Comparison of ENCODE assay signal across 12 mouse cellular contexts in the genomic region with DNA sequence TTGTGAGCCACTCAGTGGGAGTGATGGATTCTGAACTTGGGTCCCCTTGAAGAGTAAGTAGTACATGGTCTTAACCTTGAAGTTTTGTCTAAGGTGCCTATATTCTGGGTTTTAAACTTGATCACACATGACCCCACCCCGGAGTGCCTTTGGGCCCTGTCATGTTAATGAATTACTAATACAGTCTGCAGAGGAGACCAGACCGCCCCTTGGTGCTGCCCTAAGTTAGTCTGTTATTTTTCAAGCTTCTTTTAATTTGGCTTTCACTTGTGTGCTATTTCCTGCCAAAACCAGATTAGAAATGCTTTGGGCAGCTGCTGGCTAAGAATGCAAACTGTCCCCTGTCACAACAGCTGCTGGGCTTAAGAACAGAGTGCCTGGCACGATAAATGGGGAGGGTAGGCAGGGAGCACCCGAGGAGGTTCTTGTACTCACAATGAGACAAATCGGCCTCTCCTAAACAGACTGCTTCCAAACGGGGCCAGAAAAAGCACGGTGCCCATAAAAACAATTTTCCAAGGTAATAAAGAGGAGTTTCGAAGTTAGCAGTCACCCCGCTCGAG. TPM values are rescaled to one million over a fixed set of nuclear protein-coding genes. Genes with fewer than 3 reads are reported as not detected.
DNase-seq lines count a peak whose midpoint lies in the region; ATAC-seq and TF ChIP-seq lines count a peak whose summit lies in the region.
"Had no signal": no experiment of that assay in that cellular context is flagged by ENCODE, and none has a peak within 500 bp of the region (broad histone marks: within the 10 kb centered on the region; RNA-seq: fewer than 3 reads in every experiment).

No protein-coding gene starts in this region.

- H3K27me3 ChIP-seq in heart, adult 2 months (ENCODE audit: control insufficient read depth, insufficient read depth, low read length), result no peaks in the 10 kb centered on the region
- H3K27me3 ChIP-seq in lung, embryonic 16.5 days (ENCODE audit: control insufficient read depth, insufficient read depth, low read depth, low read length), result no peaks in the 10 kb centered on the region
- H3K27me3 ChIP-seq in forebrain, embryonic 13.5 days, result no peaks in the 10 kb centered on the region
- H3K27me3 ChIP-seq: liver, embryonic 15.5 days; midbrain, embryonic 13.5 days had no signal

- peaks cover 31% of the 10 kb centered on the region for H3K36me3 ChIP-seq in heart, adult 2 months (ENCODE audit: control insufficient read depth, insufficient read depth, low read length)
- no peaks in the 10 kb centered on the region for H3K36me3 ChIP-seq in lung, embryonic 16.5 days (ENCODE audit: control insufficient read depth, insufficient read depth, low read length)
- no peaks in the 10 kb centered on the region for H3K36me3 ChIP-seq in forebrain, embryonic 13.5 days (ENCODE audit: poor library complexity, severe bottlenecking)
- H3K36me3 ChIP-seq: liver, embryonic 15.5 days; midbrain, embryonic 13.5 days had no signal

- no peak overlapping the region for H3K4me3 ChIP-seq in heart, adult 2 months
- no peak overlapping the region for H3K4me3 ChIP-seq in lung, embryonic 16.5 days (ENCODE audit: low read length)
- no peak overlapping the region for H3K4me3 ChIP-seq in forebrain, embryonic 13.5 days
- H3K4me3 ChIP-seq: liver, embryonic 15.5 days; midbrain, embryonic 13.5 days had no signal

- TF ChIP-seq EP300 in heart, adult 2 months (IDR thresholded peaks at IDR 0.05; ENCODE audit: insufficient read depth, low read depth, low read length), result no peak

- ATAC-seq in lung, embryonic 16.5 days (ENCODE audit: low read depth), result peak; percentile 48; the same call in 1 of the 2 replicates
- ATAC-seq in forebrain, embryonic 13.5 days, result peak; percentile 85
- no peak for ATAC-seq in frontal cortex, adult (ENCODE audit: low TSS enrichment)
- ATAC-seq: midbrain, embryonic 13.5 days had no signal

- H3K79me2 ChIP-seq in heart, adult 2 months (replicated peaks; ENCODE audit: control insufficient read depth, insufficient read depth, low read length), result no peaks in the 10 kb centered on the region

- DNase-seq in heart, adult 2 months, result no peak
- no peak for DNase-seq in heart, adult 9 months (ENCODE audit: low spot score in 2 of 2)
- DNase-seq in lung, postnatal 14 days, result no peak
- peak; percentile 36 to 56 for DNase-seq in kidney, postnatal 36 days
- no peak for DNase-seq in thymus, postnatal 10 days (ENCODE audit: low spot score in 2 of 2)
- DNase-seq: layer of hippocampus, postnatal 36 days; retina, postnatal 1 day had no signal

- no peak for TF ChIP-seq CTCF in heart, adult 2 months (IDR thresholded peaks at IDR 0.05)

- 42% methylated on average over 10 of the region's 10 CpGs for WGBS in heart, adult 2 months
- 62% methylated on average over 10 of the region's 10 CpGs for WGBS in lung, embryonic 16.5 days
- 62% methylated on average over 10 of the region's 10 CpGs for WGBS in forebrain, embryonic 13.5 days

- H3K9ac ChIP-seq in heart, adult 2 months (ENCODE audit: low read depth, low read length), result no peak overlapping the region
- H3K9ac ChIP-seq in lung, embryonic 16.5 days (ENCODE audit: low read length), result no peak overlapping the region
- H3K9ac ChIP-seq in forebrain, embryonic 13.5 days, result no peak overlapping the region
- H3K9ac ChIP-seq: liver, embryonic 15.5 days; midbrain, embryonic 13.5 days had no signal

- peaks cover 6% of the 10 kb centered on the region; the same call in 1 of the 2 replicates for H3K4me1 ChIP-seq in heart, adult 2 months (ENCODE audit: control insufficient read depth, insufficient read depth, low read length)
- H3K4me1 ChIP-seq in lung, embryonic 16.5 days (replicated peaks; ENCODE audit: control insufficient read depth, insufficient read depth, low read length), result 0 out of 2 replicates have a peak, but pooled peaks cover 4% of the 10 kb centered on the region
- peaks cover 13% of the 10 kb centered on the region for H3K4me1 ChIP-seq in forebrain, embryonic 13.5 days
- H3K4me1 ChIP-seq: liver, embryonic 15.5 days; midbrain, embryonic 13.5 days had no signal

- intact Hi-C loops in heart, adult 2 months (cut with DNase I), result no loop called here

- H3K27ac ChIP-seq in heart, adult 2 months, result peak overlapping the region; percentile 62; the same call in 1 of the 2 replicates
- H3K27ac ChIP-seq in lung, embryonic 16.5 days (ENCODE audit: low read length), result peak overlapping the region; percentile 14; the same call in 1 of the 2 replicates
- peak overlapping the region; percentile 31; the same call in 1 of the 2 replicates for H3K27ac ChIP-seq in forebrain, embryonic 13.5 days
- H3K27ac ChIP-seq: liver, embryonic 15.5 days; midbrain, embryonic 13.5 days had no signal

- TF ChIP-seq POLR2A in heart, adult 2 months (IDR thresholded peaks at IDR 0.05; ENCODE audit: insufficient read depth, low read depth, low read length), result no peak

- no peak overlapping the region for H3K4me2 ChIP-seq in lung, embryonic 16.5 days (ENCODE audit: low read depth, low read length)
- H3K4me2 ChIP-seq in forebrain, embryonic 13.5 days, result no peak overlapping the region
- H3K4me2 ChIP-seq: liver, embryonic 15.5 days; midbrain, embryonic 13.5 days had no signal

- H3K9me3 ChIP-seq in lung, embryonic 16.5 days (ENCODE audit: control insufficient read depth, low read length), result no peaks in the 10 kb centered on the region
- H3K9me3 ChIP-seq in forebrain, embryonic 13.5 days (replicated peaks), result no peaks in the 10 kb centered on the region
- H3K9me3 ChIP-seq: liver, embryonic 15.5 days; midbrain, embryonic 13.5 days had no signal

RNA-seq across cellular contexts. Expression of a gene that starts 28.5 kb away (rescaled TPM):
- 1,000 to 10,000 TPM; 1,397 to 1,781 TPM for total RNA-seq in heart, adult 2 months (2021)
- 1,690 and 1,900 TPM in 2 replicates for polyA plus RNA-seq in heart, adult 2 months (2012; rRNA removed)
- polyA plus RNA-seq in lung, embryonic 16.5 days (2015; fragmentation: Nextera tagmentation; extraction: Ambion mirVana), result 42.4 and 53.1 TPM in 2 replicates
- polyA plus RNA-seq in forebrain, embryonic 13.5 days (2015; fragmentation: Nextera tagmentation; extraction: Ambion mirVana), result 1.3 and 1.9 TPM in 2 replicates

RNA-seq across cellular contexts. Expression of a gene that starts 54.1 kb away (rescaled TPM):
- total RNA-seq in heart, adult 2 months (2021), result 100 to 1,000 TPM in 1 of 2 experiments, 10 to 100 TPM in 1; 88.1 to 103 TPM
- 42.2 and 129 TPM in 2 replicates for polyA plus RNA-seq in heart, adult 2 months (2012; rRNA removed)
- polyA plus RNA-seq in lung, embryonic 16.5 days (2015; fragmentation: Nextera tagmentation; extraction: Ambion mirVana), result 15.3 and 15.6 TPM in 2 replicates
- 5.8 and 7.6 TPM in 2 replicates for polyA plus RNA-seq in forebrain, embryonic 13.5 days (2015; fragmentation: Nextera tagmentation; extraction: Ambion mirVana)

Comparison
In these comparisons a context has a peak if more than half of its experiments do, and no peak if none do; other contexts are left out.
1. DNase-seq: peak in kidney, postnatal 36 days (2 of 2); none in heart, adult 2 months (0 of 2), heart, adult 9 months (0 of 2), lung, postnatal 14 days (single experiment) and thymus, postnatal 10 days (0 of 2).
2. RNA of a gene that starts 28.5 kb away (polyA plus RNA-seq): 1,690 to 1,900 TPM in heart, adult 2 months; 42.4 to 53.1 TPM in lung, embryonic 16.5 days and 1.3 to 1.9 TPM in forebrain, embryonic 13.5 days; every median in the first group is over 10 times any median in the second.
3. Peak in every context shown above with its lines, with median percentiles within 50 percentile points of each other: H3K27ac ChIP-seq.